Mouse (Mus musculus) urinary bladder, adult 18-20 months (tissue): ENCODE data around the gene Arhgap10.

Experiments
- DNase-seq, 2 experiments: peaks; one replicate each; pipeline ENCODE4 v3.0.0; 2022; ENCODE audit warnings: low spot score in 2 of 2, mixed read lengths in 2 of 2

Arhgap10 gene

GRCm38 (mm10) chr8:77516845-77517244, 908 bp downstream of the Arhgap10 start:
- DNase-seq, result no peak

- DNase-seq, result no peak
Observed at GRCm38 (mm10) chr8:77515786-77516185, 2.0 kb downstream of the Arhgap10 start.

- no peak for DNase-seq
Observed at GRCm38 (mm10) chr8:77515201-77515600, 2.6 kb downstream of the Arhgap10 start.

GRCm38 (mm10) chr8:77511750-77512493, 5.8 kb downstream of the Arhgap10 start:
- no peak for DNase-seq

- DNase-seq, result no peak
Observed at GRCm38 (mm10) chr8:77510426-77510825, 7.3 kb downstream of the Arhgap10 start.

- DNase-seq, result peak in 1 of 2 experiments; percentile 53
Observed at GRCm38 (mm10) chr8:77509044-77509443, 8.7 kb downstream of the Arhgap10 start.

- DNase-seq, result no peak
Observed at GRCm38 (mm10) chr8:77507510-77508035, 10.2 kb downstream of the Arhgap10 start.

- no peak for DNase-seq
Observed at GRCm38 (mm10) chr8:77506539-77506938, 11.2 kb downstream of the Arhgap10 start.

GRCm38 (mm10) chr8:77502547-77502946, 15.2 kb downstream of the Arhgap10 start:
- no peak for DNase-seq

- DNase-seq, result no peak
Observed at GRCm38 (mm10) chr8:77501131-77501530, 16.6 kb downstream of the Arhgap10 start.

GRCm38 (mm10) chr8:77500264-77500663, 17.5 kb downstream of the Arhgap10 start:
- DNase-seq, result no peak

GRCm38 (mm10) chr8:77497442-77497841, 20.3 kb downstream of the Arhgap10 start:
- DNase-seq, result no peak

GRCm38 (mm10) chr8:77496253-77496652, 21.5 kb downstream of the Arhgap10 start:
- no peak for DNase-seq

GRCm38 (mm10) chr8:77494376-77495328, 23.1 kb downstream of the Arhgap10 start:
- no peak for DNase-seq

GRCm38 (mm10) chr8:77492356-77493058, 25.2 kb downstream of the Arhgap10 start:
- DNase-seq, result peak in 1 of 2 experiments; percentile 64

GRCm38 (mm10) chr8:77491231-77491923, 26.4 kb downstream of the Arhgap10 start:
- DNase-seq, result no peak

- peak in 1 of 2 experiments; percentile 52 for DNase-seq
Observed at GRCm38 (mm10) chr8:77490095-77490781, 27.5 kb downstream of the Arhgap10 start.

- no peak for DNase-seq
Observed at GRCm38 (mm10) chr8:77489235-77489634, 28.5 kb downstream of the Arhgap10 start.

GRCm38 (mm10) chr8:77488215-77488606, 29.5 kb downstream of the Arhgap10 start:
- DNase-seq, result no peak

GRCm38 (mm10) chr8:77487590-77488214, 30.1 kb downstream of the Arhgap10 start:
- no peak for DNase-seq
